Mouse (Mus musculus): ENCODE data around the gene Dkc1. TPM values are rescaled to one million over a fixed set of nuclear protein-coding genes. Genes with fewer than 3 reads are reported as not detected.

Gene Dkc1
- polyA plus RNA-seq, 1 experiment, result 58.2 TPM

GRCm38 (mm10) chrX:75155576-75156243, 60.1 kb downstream of the Dkc1 start:
- H3K4me3 ChIP-seq (replicated peaks; ENCODE audit: control insufficient read depth, low read depth, low read length), result no peak overlapping the region
- no peak overlapping the region for H3K27ac ChIP-seq (ENCODE audit: control insufficient read depth, insufficient read depth, low read depth, low read length, poor library complexity)
- no peak for TF ChIP-seq CTCF (IDR thresholded peaks at IDR 0.05; ENCODE audit: control insufficient read depth, insufficient read depth, low read length)
- no peak for TF ChIP-seq POLR2A (IDR thresholded peaks at IDR 0.05; ENCODE audit: borderline replicate concordance, control insufficient read depth, low read depth, low read length)
- 23% methylated on average over 46 of the region's 49 CpGs for WGBS
- H3K4me1 ChIP-seq (ENCODE audit: control insufficient read depth, insufficient read depth, low read length), result no peaks in the 10 kb centered on the region

Other genes with a start within 250 kb of the Dkc1 start
- 1.8 and 6.8 TPM in 2 replicates for gene Gab3, start 10.4 kb upstream of the Dkc1 start, polyA plus RNA-seq (2011; ENCODE audit: insufficient read depth, insufficient read length, low replicate concordance, missing spikeins)
- gene Mpp1, start 35.2 kb downstream of the Dkc1 start, polyA plus RNA-seq (2011; ENCODE audit: insufficient read depth, insufficient read length, low replicate concordance, missing spikeins), result 64.2 and 105 TPM in 2 replicates
- gene Smim9, start 67.9 kb downstream of the Dkc1 start, polyA plus RNA-seq (2011; ENCODE audit: insufficient read depth, insufficient read length, low replicate concordance, missing spikeins), result not detected in 2 replicates